Mouse (Mus musculus): ENCODE results near the gene Cptp. TPM values are rescaled to one million over a fixed set of nuclear protein-coding genes. Genes with fewer than 3 reads are reported as not detected.

Gene Cptp
- polyA plus RNA-seq (2015; fragmentation: Nextera tagmentation; extraction: Ambion mirVana), result 8.1 and 8.4 TPM in 2 replicates

- TF ChIP-seq CTCF (IDR thresholded peaks at IDR 0.05; ENCODE audit: low read depth), result peak; percentile 48
- TF ChIP-seq EP300 (IDR thresholded peaks at IDR 0.05; ENCODE audit: low read depth), result no peak
- H3K4me1 ChIP-seq (ENCODE audit: insufficient read depth), result peaks cover 21% of the 10 kb centered on the region
- H3K9ac ChIP-seq (replicated peaks), result peak within 1 kb of the TSS; percentile 88
- peaks cover 32% of the 10 kb centered on the region for H3K36me3 ChIP-seq (replicated peaks; ENCODE audit: insufficient read depth, low read length)
- WGBS (ENCODE audit: insufficient replicate concordance), result 1% methylated on average over 63 of the region's 63 CpGs
- H3K4me3 ChIP-seq (ENCODE audit: low read depth, low read length), result peak within 1 kb of the TSS; percentile 87
- peak; percentile 98 for ATAC-seq
- no peaks in the 10 kb centered on the region for H3K27me3 ChIP-seq (ENCODE audit: insufficient read depth, low read length)
- H3K9me3 ChIP-seq (ENCODE audit: low read length), result no peaks in the 10 kb centered on the region
- H3K4me2 ChIP-seq (ENCODE audit: low read depth, low read length), result peak within 1 kb of the TSS; percentile 99
- peak; percentile 98 for DNase-seq
- H3K27ac ChIP-seq (ENCODE audit: low read depth), result peak within 1 kb of the TSS; percentile 72
Observed at GRCm38 (mm10) chr4:155869317-155870033, at the start of gene Cptp, which contains the start of gene Ints11. Gene Cptp (minus strand): TSS chr4:155869440. Gene Ints11 (plus strand): TSS chr4:155869546.

DNA sequence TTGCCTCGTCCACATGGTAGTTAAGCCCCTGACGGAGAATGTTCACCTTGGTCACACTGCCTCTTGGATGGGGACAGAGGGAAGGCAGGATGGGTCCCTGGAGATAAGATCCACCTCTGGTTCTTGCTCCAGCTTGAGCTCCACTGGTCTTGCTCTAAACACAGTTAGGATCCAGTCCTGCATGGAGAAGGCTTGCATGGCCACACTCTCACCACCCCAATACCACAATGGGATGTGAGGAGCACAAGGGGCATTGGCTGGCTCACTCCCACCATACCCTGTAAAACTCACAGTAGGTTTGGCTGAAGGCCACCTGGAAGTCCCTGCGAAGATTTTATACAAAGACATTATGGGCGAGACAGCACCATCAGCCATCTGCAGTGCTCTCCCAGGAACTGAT is 39.5 kb upstream of the Cptp start:
- Histone ChIP-seq H3K9me3 (ENCODE audit: low read length) (no peaks in the 10 kb centered on the region), H3K9ac (replicated peaks) (no peak overlapping the region), H3K4me3 (ENCODE audit: low read depth, low read length) (no peak overlapping the region), H3K27ac (ENCODE audit: low read depth) (no peak overlapping the region), H3K4me2 (ENCODE audit: low read depth, low read length) (no peak overlapping the region), H3K27me3 (ENCODE audit: insufficient read depth, low read length) (no peaks in the 10 kb centered on the region), H3K36me3 (replicated peaks; ENCODE audit: insufficient read depth, low read length) (no peaks in the 10 kb centered on the region; the same call in none of the 2 replicates), H3K4me1 (ENCODE audit: insufficient read depth) (no peaks in the 10 kb centered on the region)
- ATAC-seq, result no peak
- DNase-seq, result no peak
- TF ChIP-seq CTCF (IDR thresholded peaks at IDR 0.05; ENCODE audit: low read depth) (no peak), EP300 (IDR thresholded peaks at IDR 0.05; ENCODE audit: low read depth) (no peak)
- WGBS (ENCODE audit: insufficient replicate concordance), result 79% methylated on average over 4 of the region's 4 CpGs

DNA sequence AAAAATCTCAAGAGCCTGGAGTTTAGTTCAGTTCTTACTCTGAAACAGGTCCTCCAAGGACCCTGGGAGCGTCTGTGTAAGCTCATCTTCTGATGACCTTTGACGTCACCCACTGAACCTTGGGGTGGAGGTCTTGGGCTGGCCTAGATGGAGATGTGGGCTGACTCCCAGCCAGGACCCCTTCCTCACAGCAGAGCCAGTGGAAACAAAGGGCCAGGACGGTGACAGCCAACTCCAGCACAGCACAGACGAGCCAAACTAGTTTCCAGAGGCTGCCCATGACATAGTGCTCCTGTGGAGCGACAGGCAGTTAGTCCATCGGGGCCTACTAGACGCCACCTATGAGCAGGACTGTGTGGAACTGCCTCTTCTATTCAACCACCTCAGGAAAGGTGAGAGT is 39.0 kb upstream of the Cptp start:
- Histone ChIP-seq H3K36me3 (replicated peaks; ENCODE audit: insufficient read depth, low read length) (peaks cover 4% of the 10 kb centered on the region), H3K9ac (replicated peaks) (no peak overlapping the region), H3K27me3 (ENCODE audit: insufficient read depth, low read length) (no peaks in the 10 kb centered on the region), H3K27ac (ENCODE audit: low read depth) (no peak overlapping the region), H3K4me3 (ENCODE audit: low read depth, low read length) (no peak overlapping the region), H3K4me2 (ENCODE audit: low read depth, low read length) (no peak overlapping the region), H3K4me1 (ENCODE audit: insufficient read depth) (no peaks in the 10 kb centered on the region), H3K9me3 (ENCODE audit: low read length) (no peaks in the 10 kb centered on the region)
- DNase-seq (no peak), ATAC-seq (no peak)
- WGBS (ENCODE audit: insufficient replicate concordance), result 73% methylated on average over 7 of the region's 7 CpGs
- TF ChIP-seq EP300 (IDR thresholded peaks at IDR 0.05; ENCODE audit: low read depth), result no peak
- TF ChIP-seq CTCF (IDR thresholded peaks at IDR 0.05; ENCODE audit: low read depth), result no peak

- Histone ChIP-seq H3K4me3 (ENCODE audit: low read depth, low read length) (no peak overlapping the region), H3K4me1 (ENCODE audit: insufficient read depth) (no peaks in the 10 kb centered on the region), H3K27ac (ENCODE audit: low read depth) (no peak overlapping the region), H3K9ac (replicated peaks) (no peak overlapping the region), H3K4me2 (ENCODE audit: low read depth, low read length) (no peak overlapping the region), H3K36me3 (replicated peaks; ENCODE audit: insufficient read depth, low read length) (peaks cover 16% of the 10 kb centered on the region), H3K27me3 (ENCODE audit: insufficient read depth, low read length) (no peaks in the 10 kb centered on the region), H3K9me3 (ENCODE audit: low read length) (no peaks in the 10 kb centered on the region)
- DNase-seq (no peak), ATAC-seq (no peak)
- TF ChIP-seq CTCF (IDR thresholded peaks at IDR 0.05; ENCODE audit: low read depth), result no peak
- TF ChIP-seq EP300 (IDR thresholded peaks at IDR 0.05; ENCODE audit: low read depth), result no peak
- 84% methylated on average over 11 of the region's 11 CpGs for WGBS (ENCODE audit: insufficient replicate concordance)
Observed at GRCm38 (mm10) chr4:155907003-155907402, 37.8 kb upstream of the Cptp start.

DNA sequence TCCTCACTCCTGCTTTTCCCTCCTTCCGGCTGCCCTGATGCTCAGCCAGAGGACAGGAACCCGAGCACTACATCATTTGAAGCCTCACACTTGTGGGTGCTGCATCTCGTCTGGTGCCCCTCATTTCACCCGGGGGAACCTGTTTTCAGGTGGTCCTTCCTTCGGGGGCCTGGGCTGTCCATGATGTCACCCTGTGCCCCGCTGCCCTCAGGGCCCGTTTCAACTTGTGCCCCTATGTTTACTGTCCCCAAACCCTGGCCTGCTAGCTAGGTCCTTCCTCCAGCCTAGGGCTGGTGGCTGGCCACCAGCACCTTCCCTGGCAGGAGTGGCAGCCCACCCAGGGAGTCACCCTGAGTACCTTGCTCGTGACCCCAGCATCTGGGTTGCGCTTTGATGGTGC is 36.9 kb upstream of the Cptp start:
- ATAC-seq, result no peak
- H3K4me3 ChIP-seq (ENCODE audit: low read depth, low read length), result no peak overlapping the region
- WGBS (ENCODE audit: insufficient replicate concordance), result 87% methylated on average over 9 of the region's 9 CpGs
- no peaks in the 10 kb centered on the region for H3K9me3 ChIP-seq (ENCODE audit: low read length)
- no peak overlapping the region for H3K9ac ChIP-seq (replicated peaks)
- DNase-seq, result no peak
- no peaks in the 10 kb centered on the region for H3K4me1 ChIP-seq (ENCODE audit: insufficient read depth)
- H3K36me3 ChIP-seq (replicated peaks; ENCODE audit: insufficient read depth, low read length), result peaks cover 16% of the 10 kb centered on the region
- no peak for TF ChIP-seq CTCF (IDR thresholded peaks at IDR 0.05; ENCODE audit: low read depth)
- TF ChIP-seq EP300 (IDR thresholded peaks at IDR 0.05; ENCODE audit: low read depth), result no peak
- H3K4me2 ChIP-seq (ENCODE audit: low read depth, low read length), result no peak overlapping the region
- no peak overlapping the region for H3K27ac ChIP-seq (ENCODE audit: low read depth)
- H3K27me3 ChIP-seq (ENCODE audit: insufficient read depth, low read length), result no peaks in the 10 kb centered on the region

GRCm38 (mm10) chr4:155905634-155906033 is 36.4 kb upstream of the Cptp start:
- DNase-seq (no peak), ATAC-seq (no peak)
- H3K36me3 ChIP-seq (replicated peaks; ENCODE audit: insufficient read depth, low read length), result peaks cover 16% of the 10 kb centered on the region
- H3K4me1 ChIP-seq (ENCODE audit: insufficient read depth), result no peaks in the 10 kb centered on the region
- H3K27me3 ChIP-seq (ENCODE audit: insufficient read depth, low read length), result no peaks in the 10 kb centered on the region
- no peak overlapping the region for H3K4me2 ChIP-seq (ENCODE audit: low read depth, low read length)
- H3K27ac ChIP-seq (ENCODE audit: low read depth), result no peak overlapping the region
- no peak overlapping the region for H3K9ac ChIP-seq (replicated peaks)
- 87% methylated on average over 13 of the region's 13 CpGs for WGBS (ENCODE audit: insufficient replicate concordance)
- no peak overlapping the region for H3K4me3 ChIP-seq (ENCODE audit: low read depth, low read length)
- no peaks in the 10 kb centered on the region for H3K9me3 ChIP-seq (ENCODE audit: low read length)
- TF ChIP-seq EP300 (IDR thresholded peaks at IDR 0.05; ENCODE audit: low read depth) (no peak), CTCF (IDR thresholded peaks at IDR 0.05; ENCODE audit: low read depth) (no peak)

Data from liver, postnatal 0 days (tissue).